Mouse (Mus musculus): ENCODE results near the gene Tmem136.

The Tmem136 gene

GRCm38 (mm10) chr9:43108721-43109120, 7.6 kb downstream of the Tmem136 start:
- no peak for DNase-seq (ENCODE audit: low read depth, low spot score)

DNA sequence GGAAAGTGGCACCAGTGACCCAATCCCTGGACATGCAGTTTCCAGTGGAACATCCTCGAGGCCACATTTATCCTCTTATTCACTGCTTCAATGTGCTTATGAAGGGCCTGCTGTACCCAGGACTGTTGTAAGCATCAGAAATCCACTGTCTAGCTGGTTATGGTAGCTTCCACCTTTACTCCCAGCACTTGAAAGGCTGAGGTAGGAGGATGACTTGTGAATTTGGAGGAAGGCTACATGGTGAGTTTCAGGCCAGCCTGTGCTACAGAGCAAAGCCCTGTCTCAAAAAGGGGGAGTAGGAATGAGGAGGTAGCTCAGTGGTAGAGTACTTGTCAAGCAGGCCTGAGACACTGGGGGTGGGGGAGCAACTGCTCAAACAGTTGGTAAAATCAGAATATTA, 8.3 kb downstream of the Tmem136 start:
- no peak for DNase-seq (ENCODE audit: low read depth, low spot score)

DNA sequence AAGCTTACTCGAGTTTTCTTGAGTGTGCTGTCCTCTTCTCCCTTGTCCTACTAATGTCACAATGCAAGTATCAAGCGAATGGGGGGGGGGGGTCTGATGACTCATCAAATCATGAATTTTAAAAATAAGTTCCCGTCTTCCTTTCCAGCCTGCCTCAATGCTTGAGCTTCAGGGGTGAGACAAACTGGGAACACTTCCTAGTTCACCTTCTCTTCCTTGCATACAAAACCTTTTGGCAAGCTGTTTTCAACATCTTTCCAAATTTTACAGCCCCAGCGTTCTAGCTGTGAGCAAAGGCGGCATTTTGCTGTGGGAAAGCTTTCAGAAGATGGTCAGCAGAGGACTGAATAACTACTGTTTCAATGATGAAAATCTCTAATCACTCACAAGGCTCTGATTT, 8.8 kb downstream of the Tmem136 start:
- no peak for DNase-seq (ENCODE audit: low read depth, low spot score)

- peak; percentile 77 for DNase-seq (ENCODE audit: low read depth, low spot score)
These were observed 9.2 kb downstream of the Tmem136 start, which contains the start of gene Arhgef12 for GRCm38 (mm10) chr9:43107187-43107517. Gene Arhgef12 (minus strand): TSS chr9:43107239.

DNA sequence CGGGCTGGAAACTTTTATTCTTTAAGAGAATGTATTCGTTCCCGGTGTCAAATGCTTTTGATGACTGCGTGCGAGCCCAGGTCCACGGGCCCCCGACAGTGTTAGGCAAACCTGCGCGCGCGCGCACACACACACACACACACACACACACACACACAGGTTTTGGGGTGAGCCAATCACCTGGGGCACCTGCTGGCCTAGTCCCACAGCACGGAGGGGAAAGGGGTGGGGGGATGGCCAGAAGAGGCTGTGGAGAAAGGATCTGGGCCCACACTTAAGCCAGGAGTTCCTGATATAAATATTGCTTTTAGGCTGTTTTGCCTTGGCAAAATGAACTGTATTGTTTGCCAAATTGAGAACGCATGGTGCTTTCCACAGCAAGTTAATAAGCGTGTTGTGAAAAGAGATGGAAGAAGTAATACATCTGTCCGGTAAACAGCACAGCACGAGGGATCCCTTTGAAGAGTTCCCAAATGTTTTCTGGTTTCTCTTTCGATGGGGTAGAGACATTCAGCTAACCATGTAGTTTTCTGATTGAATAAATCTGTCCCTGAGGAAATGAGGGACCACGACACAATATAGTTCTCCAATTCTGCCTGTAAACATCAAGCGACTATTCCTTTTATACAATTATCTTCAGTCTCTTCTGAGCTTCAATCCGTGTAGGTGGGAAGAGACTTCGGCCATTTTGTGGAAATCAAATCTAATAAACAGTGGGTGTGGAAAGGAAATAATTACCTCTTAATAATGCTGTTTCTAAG, 9.8 kb downstream of the Tmem136 start:
- peak; percentile 42 for DNase-seq (ENCODE audit: low read depth, low spot score)

- peak; percentile 96 for DNase-seq (ENCODE audit: low read depth, low spot score)
These were observed 10.6 kb downstream of the Tmem136 start for GRCm38 (mm10) chr9:43105664-43106361.

DNA sequence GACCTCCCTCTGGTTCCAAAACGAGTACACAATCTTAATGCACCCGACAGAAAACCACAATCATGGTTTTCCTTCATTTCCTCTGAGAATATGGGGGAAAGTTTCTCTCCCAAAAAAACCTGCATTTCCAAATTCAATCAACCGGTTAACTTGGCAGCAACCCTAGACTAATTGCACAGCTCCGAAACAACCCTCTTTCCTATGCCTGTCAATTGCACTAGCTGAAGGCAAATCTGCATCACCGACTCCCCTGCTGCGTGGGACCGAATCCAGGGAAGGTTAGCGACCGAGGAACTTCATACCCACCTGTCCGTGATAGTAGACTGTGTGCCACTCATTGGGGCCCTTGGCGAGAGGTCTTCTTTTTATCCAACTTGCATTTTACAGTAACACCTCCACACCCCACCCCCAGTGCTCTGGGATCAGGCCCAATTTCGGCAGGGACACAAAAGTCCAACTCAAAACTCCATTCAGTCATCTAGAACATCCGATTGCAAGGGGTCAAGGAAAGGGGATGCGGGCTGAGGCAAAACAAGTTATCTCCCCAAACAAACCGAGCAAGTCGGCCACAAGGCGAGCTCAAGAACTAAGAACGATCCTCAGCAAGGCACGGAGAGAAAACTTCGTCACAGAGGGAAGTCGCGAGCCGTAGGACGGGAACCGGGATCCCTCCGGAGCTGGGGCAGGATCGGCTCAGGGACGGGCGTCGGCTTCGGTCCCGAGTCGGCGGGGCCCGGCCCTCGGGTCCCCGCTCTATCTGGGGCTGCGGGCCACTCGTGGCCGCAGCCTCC, 11.3 kb downstream of the Tmem136 start:
- no peak for DNase-seq (ENCODE audit: low read depth, low spot score)

DNA sequence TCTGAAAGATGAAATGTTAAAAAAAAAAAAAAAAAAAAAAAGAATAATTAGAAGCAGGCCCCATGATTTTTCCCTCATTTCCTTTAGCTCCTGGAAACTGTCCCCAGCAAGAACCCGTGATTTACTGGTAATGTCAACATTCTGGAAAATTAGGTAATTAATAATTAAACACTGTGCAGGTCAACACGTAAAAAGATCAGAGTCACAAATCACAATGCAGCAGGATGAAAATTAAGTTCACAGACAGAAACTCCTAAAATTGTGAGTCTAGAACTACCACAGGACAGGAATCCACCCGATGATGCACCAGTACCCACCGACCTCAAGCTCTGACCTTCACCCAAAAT, 11.9 kb downstream of the Tmem136 start:
- no peak for DNase-seq (ENCODE audit: low read depth, low spot score)

GRCm38 (mm10) chr9:43103675-43104299, 12.6 kb downstream of the Tmem136 start:
- no peak for DNase-seq (ENCODE audit: low read depth, low spot score)

- DNase-seq (ENCODE audit: low read depth, low spot score): no peak
These were observed 13.4 kb downstream of the Tmem136 start for GRCm38 (mm10) chr9:43102931-43103330.

DNA sequence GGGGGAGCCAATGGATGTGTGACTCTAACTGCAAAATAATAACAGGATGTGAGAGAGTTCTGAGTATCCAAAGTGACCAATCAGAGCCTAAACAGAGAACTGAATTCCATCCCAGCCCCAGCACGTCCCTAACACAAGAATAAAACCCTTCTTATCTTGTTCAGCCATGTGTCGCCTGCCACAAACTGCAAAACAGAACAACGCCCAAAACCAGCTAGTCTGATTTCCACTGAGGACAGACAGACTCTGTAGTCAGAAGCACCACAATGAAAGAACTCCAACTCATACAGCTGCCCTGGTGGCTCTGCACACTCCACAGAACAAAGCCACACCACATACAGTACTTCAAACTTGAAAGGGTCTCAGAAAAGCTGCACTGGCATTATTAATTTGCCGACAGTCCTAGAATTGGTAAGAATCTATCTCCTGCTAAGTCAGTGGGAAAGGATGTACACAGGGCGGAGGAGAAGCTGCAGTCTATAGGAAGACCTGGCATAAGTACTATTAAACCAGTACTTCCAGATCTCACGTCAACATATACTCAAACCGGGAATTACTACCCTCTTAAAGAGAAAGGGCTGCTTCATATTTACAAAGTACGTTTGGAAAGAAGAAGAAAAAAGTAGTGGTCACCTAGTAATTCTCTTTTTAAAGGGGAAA, 14.3 kb downstream of the Tmem136 start:
- DNase-seq (ENCODE audit: low read depth, low spot score): no peak

GRCm38 (mm10) chr9:43098922-43099321, 17.4 kb downstream of the Tmem136 start:
- DNase-seq (ENCODE audit: low read depth, low spot score): no peak

- DNase-seq (ENCODE audit: low read depth, low spot score): no peak
These were observed 18.4 kb downstream of the Tmem136 start for GRCm38 (mm10) chr9:43097801-43098557.

DNA sequence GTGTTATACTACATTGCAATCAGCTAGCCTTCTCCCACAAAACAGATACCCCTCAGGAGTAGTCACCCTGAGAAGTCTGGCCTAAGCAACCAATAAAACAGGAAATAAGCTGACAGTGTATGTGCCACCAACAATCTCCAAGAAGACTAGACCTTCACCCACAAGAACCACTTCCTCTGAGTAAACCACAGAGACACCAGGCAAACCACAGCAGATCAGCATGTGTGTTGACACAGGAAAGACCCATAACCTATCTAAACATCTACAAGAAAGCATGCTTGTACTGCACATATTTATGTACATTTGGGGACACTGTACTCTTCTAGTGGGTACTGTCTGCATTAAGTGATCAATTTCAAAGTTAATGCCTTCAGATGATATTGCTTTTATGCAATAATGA, 20.0 kb downstream of the Tmem136 start:
- DNase-seq (ENCODE audit: low read depth, low spot score): no peak

- no peak for DNase-seq (ENCODE audit: low read depth, low spot score)
These were observed 21.5 kb downstream of the Tmem136 start for GRCm38 (mm10) chr9:43094828-43095227.

- peak; percentile 67 for DNase-seq (ENCODE audit: low read depth, low spot score)
These were observed 22.6 kb downstream of the Tmem136 start for GRCm38 (mm10) chr9:43093803-43094202.

DNA sequence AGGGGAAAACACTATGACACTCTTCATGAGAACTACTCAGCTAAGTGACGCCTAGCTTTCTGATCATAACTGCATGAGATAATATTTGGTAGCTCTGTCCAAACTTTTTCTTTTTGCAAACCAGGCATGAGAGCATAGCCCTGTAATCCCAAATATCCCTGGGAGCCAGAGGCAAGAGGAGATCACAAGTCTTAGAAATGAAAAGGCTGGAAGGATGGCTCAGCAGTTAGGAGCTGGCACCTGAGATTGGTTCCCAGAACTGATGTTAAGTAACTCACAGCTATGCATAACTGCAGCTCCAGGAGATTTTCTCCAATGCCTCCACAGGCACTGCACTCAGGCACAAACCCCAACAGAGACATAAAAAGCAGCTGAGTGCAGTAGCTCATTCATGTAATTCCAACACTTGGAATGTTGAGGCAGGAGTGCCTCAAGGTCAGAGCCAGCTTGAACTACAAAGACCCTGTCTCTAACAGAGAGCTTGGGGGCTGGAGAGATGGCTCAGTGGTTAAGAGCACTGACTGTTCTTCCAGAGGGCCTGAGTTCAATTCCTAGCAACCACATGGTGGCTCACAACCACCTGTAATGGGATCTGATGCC, 30.6 kb downstream of the Tmem136 start:
- no peak for DNase-seq (ENCODE audit: low read depth, low spot score)

DNA sequence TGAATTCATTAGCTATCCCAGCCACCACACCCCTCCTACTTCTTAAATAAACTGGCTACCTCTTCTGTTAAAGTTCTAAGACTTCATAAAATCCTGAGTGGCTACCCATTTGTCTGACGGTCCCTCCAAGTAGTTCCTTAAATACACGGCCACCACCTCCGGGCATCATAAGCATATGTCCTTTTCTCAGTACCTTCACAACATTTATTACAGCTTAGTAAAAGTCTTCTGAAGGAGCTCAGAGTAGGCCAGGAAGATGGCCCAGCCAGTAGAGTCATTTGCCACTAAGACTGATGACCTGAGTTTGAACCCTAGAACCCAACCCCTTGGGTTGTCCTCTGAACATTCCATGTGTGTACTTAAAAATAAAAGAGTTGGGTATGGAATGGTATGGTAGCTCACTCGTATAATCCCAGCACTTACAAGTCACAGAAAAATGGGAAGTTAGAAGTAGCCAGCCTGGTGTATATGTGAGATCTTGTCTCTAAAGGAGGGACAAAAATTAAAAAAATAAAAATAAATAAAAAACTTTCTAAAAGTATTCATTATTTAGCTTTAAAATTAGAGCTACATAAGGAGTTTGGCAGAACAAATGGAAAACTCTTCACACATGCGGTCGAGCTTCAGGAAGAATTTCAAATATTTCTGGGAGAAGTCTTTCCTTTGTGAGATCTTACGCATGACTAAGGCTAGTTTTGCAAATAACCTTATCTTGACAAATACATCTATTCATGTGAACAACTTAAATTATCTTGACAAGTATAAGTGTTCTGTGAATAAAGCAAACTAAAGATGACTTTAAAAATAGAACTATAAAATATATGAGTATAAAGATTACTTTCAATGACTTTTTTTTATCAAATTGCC, 31.6 kb downstream of the Tmem136 start:
- DNase-seq (ENCODE audit: low read depth, low spot score): no peak

DNA sequence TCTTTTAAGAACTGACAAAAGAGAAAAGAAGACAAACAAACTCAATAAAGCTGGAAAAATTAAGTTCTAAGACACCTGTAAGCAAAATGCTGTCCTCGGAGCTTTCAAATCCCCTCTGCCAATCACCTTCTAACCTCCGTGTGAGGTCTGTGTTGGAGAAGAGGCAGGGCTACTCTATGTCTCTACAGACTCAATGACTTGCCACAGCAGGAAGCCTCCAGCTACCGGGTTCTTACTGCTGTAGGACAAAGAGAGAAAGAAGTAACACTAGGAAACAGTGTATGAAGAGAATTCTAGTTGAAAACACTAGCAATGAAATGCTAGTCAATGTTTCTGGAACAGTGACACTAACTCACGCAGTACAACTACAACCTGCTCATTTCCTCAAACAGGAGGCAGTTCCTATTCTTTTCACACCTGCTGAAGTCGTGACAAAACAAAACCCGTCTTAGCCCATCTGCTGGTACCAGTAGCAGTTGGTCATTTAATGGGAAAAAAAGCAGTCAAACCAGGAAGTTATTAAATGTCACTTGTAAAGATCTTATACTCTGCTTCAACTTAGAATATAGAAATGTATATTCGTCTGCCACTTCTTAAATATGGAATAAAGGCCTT, 32.8 kb downstream of the Tmem136 start:
- DNase-seq (ENCODE audit: low read depth, low spot score): no peak
